Mouse (Mus musculus) hindbrain, embryonic 15.5 days (tissue): ENCODE results near the gene Me1. TPM values are rescaled to one million over a fixed set of nuclear protein-coding genes. Genes with fewer than 3 reads are reported as not detected.

Experiments used
- ATAC-seq: fragments of 200-750 bp; cut with Nextera tagmentation; 2 replicates; pipeline ENCODE4 v1.8.0; 2017; ENCODE audit warnings: low read depth, moderate number of reproducible peaks, moderate TSS enrichment; ENCODE audit not compliant: low FRiP score
- H3K27ac ChIP-seq: fragments of 300-500 bp; sonication (generic); replicated peaks from 2 replicates; pipeline ENCODE4 v1.5.1; 2015; ENCODE audit warnings: mild to moderate bottlenecking, inconsistent platforms
- H3K27me3 ChIP-seq: fragments of 300-500 bp; sonication (generic); 2 replicates; pipeline ENCODE4 v1.6.1; 2015; ENCODE audit warnings: control low read depth, inconsistent platforms
- H3K36me3 ChIP-seq: fragments of 300-500 bp; sonication (generic); 2 replicates; pipeline ENCODE4 v1.6.1; 2015; ENCODE audit warnings: control low read depth, inconsistent platforms
- H3K4me1 ChIP-seq: fragments of 300-500 bp; sonication (generic); replicated peaks from 2 replicates; pipeline ENCODE4 v1.6.1; 2015; ENCODE audit warnings: control low read depth, inconsistent platforms
- H3K4me2 ChIP-seq: fragments of 300-500 bp; sonication (generic); 2 replicates; pipeline ENCODE4 v1.6.1; 2015; ENCODE audit warnings: moderate library complexity, mild to moderate bottlenecking, inconsistent platforms
- H3K4me3 ChIP-seq: fragments of 300-500 bp; sonication (generic); 2 replicates; pipeline ENCODE4 v1.5.1; 2015; ENCODE audit warnings: mild to moderate bottlenecking, inconsistent platforms
- H3K9ac ChIP-seq: fragments of 300-500 bp; sonication (generic); 2 replicates; pipeline ENCODE4 v1.6.1; 2015; ENCODE audit warnings: inconsistent platforms
- H3K9me3 ChIP-seq: fragments of 300-500 bp; sonication (generic); 2 replicates; pipeline ENCODE4 v1.6.1; 2016; ENCODE audit warnings: control low read depth, inconsistent platforms
- WGBS: fragments of 180-500 bp; shearing (Covaris S2); methylation state at CpG from one replicate; pipeline ENCODE4 v1.1.7; 2015; 5-methylcytosine and 5-hydroxymethylcytosine counted together
- polyA plus RNA-seq: library from polyadenylated mRNA; unstranded; fragments of >200 nt; fragmentation: Nextera tagmentation; extraction: Ambion mirVana; gene quantifications from 2 replicates; pipeline ENCODE4 v1.2.1, GENCODE M21; 2015

Gene Me1
- polyA plus RNA-seq, 1 experiment from 2014 or later: 52.6 TPM

GRCm38 (mm10) chr9:86650822-86651221 lies 44.9 kb downstream of the Me1 start:
- Histone ChIP-seq H3K4me1 (no peaks in the 10 kb centered on the region), H3K9me3 (no peaks in the 10 kb centered on the region), H3K4me3 (no peak overlapping the region), H3K36me3 (no peaks in the 10 kb centered on the region), H3K4me2 (no peak overlapping the region), H3K27ac (no peak overlapping the region), H3K27me3 (no peaks in the 10 kb centered on the region), H3K9ac (no peak overlapping the region)
- ATAC-seq: no peak; the same call in 1 of the 2 replicates
- WGBS: 45% methylated on average over 5 of the region's 5 CpGs

GRCm38 (mm10) chr9:86647931-86648550 lies 47.7 kb downstream of the Me1 start:
- no peaks in the 10 kb centered on the region for H3K36me3 ChIP-seq
- H3K4me3 ChIP-seq: no peak overlapping the region
- no peak overlapping the region for H3K27ac ChIP-seq
- no peaks in the 10 kb centered on the region for H3K27me3 ChIP-seq
- ATAC-seq: no peak
- H3K4me2 ChIP-seq: no peak overlapping the region
- H3K9ac ChIP-seq: no peak overlapping the region
- no peaks in the 10 kb centered on the region for H3K9me3 ChIP-seq
- H3K4me1 ChIP-seq: no peaks in the 10 kb centered on the region
- 64% methylated on average over 7 of the region's 7 CpGs for WGBS

GRCm38 (mm10) chr9:86646807-86647206 lies 48.9 kb downstream of the Me1 start:
- Histone ChIP-seq H3K36me3 (no peaks in the 10 kb centered on the region), H3K27me3 (no peaks in the 10 kb centered on the region), H3K4me3 (no peak overlapping the region), H3K4me2 (no peak overlapping the region), H3K27ac (no peak overlapping the region), H3K9me3 (no peaks in the 10 kb centered on the region), H3K4me1 (no peaks in the 10 kb centered on the region), H3K9ac (no peak overlapping the region)
- ATAC-seq: no peak
- 10% methylated on average over 1 of the region's 1 CpGs for WGBS

- H3K9ac ChIP-seq: no peak overlapping the region
- H3K4me2 ChIP-seq: no peak overlapping the region
- H3K27me3 ChIP-seq: no peaks in the 10 kb centered on the region
- H3K36me3 ChIP-seq: no peaks in the 10 kb centered on the region
- H3K9me3 ChIP-seq: no peaks in the 10 kb centered on the region
- no peak overlapping the region for H3K4me3 ChIP-seq
- no peak overlapping the region for H3K27ac ChIP-seq
- 90% methylated on average over 4 of the region's 4 CpGs for WGBS
- no peak for ATAC-seq
- H3K4me1 ChIP-seq: no peaks in the 10 kb centered on the region
Measured at GRCm38 (mm10) chr9:86643497-86643896, 52.3 kb downstream of the Me1 start.

GRCm38 (mm10) chr9:86638771-86639170 lies 57.0 kb downstream of the Me1 start:
- Histone ChIP-seq H3K4me1 (no peaks in the 10 kb centered on the region), H3K4me3 (no peak overlapping the region), H3K27me3 (no peaks in the 10 kb centered on the region), H3K36me3 (no peaks in the 10 kb centered on the region), H3K4me2 (no peak overlapping the region), H3K9ac (no peak overlapping the region), H3K9me3 (no peaks in the 10 kb centered on the region), H3K27ac (no peak overlapping the region)
- 72% methylated on average over 6 of the region's 6 CpGs for WGBS
- no peak for ATAC-seq

- Histone ChIP-seq H3K9me3 (no peaks in the 10 kb centered on the region), H3K4me1 (no peaks in the 10 kb centered on the region), H3K9ac (no peak overlapping the region), H3K27me3 (no peaks in the 10 kb centered on the region), H3K27ac (no peak overlapping the region), H3K4me2 (no peak overlapping the region), H3K4me3 (no peak overlapping the region), H3K36me3 (no peaks in the 10 kb centered on the region)
- no peak for ATAC-seq
- WGBS: 88% methylated on average over 7 of the region's 7 CpGs
Measured at GRCm38 (mm10) chr9:86631153-86631552, 64.6 kb downstream of the Me1 start.

GRCm38 (mm10) chr9:86630352-86630931 lies 65.3 kb downstream of the Me1 start:
- H3K4me1 ChIP-seq: no peaks in the 10 kb centered on the region
- H3K9me3 ChIP-seq: no peaks in the 10 kb centered on the region
- no peaks in the 10 kb centered on the region for H3K36me3 ChIP-seq
- H3K27ac ChIP-seq: no peak overlapping the region
- H3K4me3 ChIP-seq: no peak overlapping the region
- 78% methylated on average over 5 of the region's 5 CpGs for WGBS
- H3K9ac ChIP-seq: no peak overlapping the region
- no peak overlapping the region for H3K4me2 ChIP-seq
- ATAC-seq: no peak
- no peaks in the 10 kb centered on the region for H3K27me3 ChIP-seq

- Histone ChIP-seq H3K27ac (no peak overlapping the region), H3K9me3 (no peaks in the 10 kb centered on the region), H3K4me1 (no peaks in the 10 kb centered on the region), H3K27me3 (no peaks in the 10 kb centered on the region), H3K4me2 (no peak overlapping the region), H3K36me3 (no peaks in the 10 kb centered on the region), H3K9ac (no peak overlapping the region), H3K4me3 (no peak overlapping the region)
- 82% methylated on average over 6 of the region's 6 CpGs for WGBS
- no peak for ATAC-seq
Measured at GRCm38 (mm10) chr9:86629379-86629778, 66.4 kb downstream of the Me1 start.

GRCm38 (mm10) chr9:86627745-86628496 lies 67.8 kb downstream of the Me1 start:
- Histone ChIP-seq H3K4me3 (no peak overlapping the region), H3K27ac (no peak overlapping the region), H3K27me3 (no peaks in the 10 kb centered on the region), H3K36me3 (no peaks in the 10 kb centered on the region), H3K9me3 (no peaks in the 10 kb centered on the region), H3K4me1 (no peaks in the 10 kb centered on the region), H3K4me2 (no peak overlapping the region), H3K9ac (no peak overlapping the region)
- WGBS: 72% methylated on average over 10 of the region's 10 CpGs
- no peak for ATAC-seq

- Histone ChIP-seq H3K4me3 (no peak overlapping the region), H3K27me3 (no peaks in the 10 kb centered on the region), H3K9me3 (no peaks in the 10 kb centered on the region), H3K36me3 (no peaks in the 10 kb centered on the region), H3K9ac (no peak overlapping the region), H3K4me2 (no peak overlapping the region), H3K27ac (no peak overlapping the region), H3K4me1 (no peaks in the 10 kb centered on the region)
- no peak for ATAC-seq
- 73% methylated on average over 3 of the region's 3 CpGs for WGBS
Measured at GRCm38 (mm10) chr9:86626906-86627305, 68.8 kb downstream of the Me1 start.

GRCm38 (mm10) chr9:86624781-86625180 lies 71.0 kb downstream of the Me1 start:
- Histone ChIP-seq H3K9ac (no peak overlapping the region), H3K4me3 (no peak overlapping the region), H3K9me3 (no peaks in the 10 kb centered on the region), H3K36me3 (no peaks in the 10 kb centered on the region), H3K4me1 (no peaks in the 10 kb centered on the region), H3K4me2 (no peak overlapping the region), H3K27ac (no peak overlapping the region), H3K27me3 (no peaks in the 10 kb centered on the region)
- 90% methylated on average over 6 of the region's 6 CpGs for WGBS
- ATAC-seq: no peak

- 69% methylated on average over 12 of the region's 12 CpGs for WGBS
- no peak for ATAC-seq
- no peak overlapping the region for H3K9ac ChIP-seq
- no peak overlapping the region for H3K4me2 ChIP-seq
- no peak overlapping the region for H3K27ac ChIP-seq
- no peak overlapping the region for H3K4me3 ChIP-seq
- H3K9me3 ChIP-seq: no peaks in the 10 kb centered on the region
- no peaks in the 10 kb centered on the region for H3K36me3 ChIP-seq
- H3K4me1 ChIP-seq: 0 out of 2 replicates have a peak, but pooled peaks cover 2% of the 10 kb centered on the region
- no peaks in the 10 kb centered on the region for H3K27me3 ChIP-seq
Measured at GRCm38 (mm10) chr9:86624039-86624438, 71.7 kb downstream of the Me1 start.
